Mouse (Mus musculus): ENCODE data around the gene Tspan2.

The Tspan2 gene

GRCm38 (mm10) chr3:102735031-102735558 is 766 bp downstream of the Tspan2 start:
- no peak for DNase-seq (ENCODE audit: low spot score)

DNA sequence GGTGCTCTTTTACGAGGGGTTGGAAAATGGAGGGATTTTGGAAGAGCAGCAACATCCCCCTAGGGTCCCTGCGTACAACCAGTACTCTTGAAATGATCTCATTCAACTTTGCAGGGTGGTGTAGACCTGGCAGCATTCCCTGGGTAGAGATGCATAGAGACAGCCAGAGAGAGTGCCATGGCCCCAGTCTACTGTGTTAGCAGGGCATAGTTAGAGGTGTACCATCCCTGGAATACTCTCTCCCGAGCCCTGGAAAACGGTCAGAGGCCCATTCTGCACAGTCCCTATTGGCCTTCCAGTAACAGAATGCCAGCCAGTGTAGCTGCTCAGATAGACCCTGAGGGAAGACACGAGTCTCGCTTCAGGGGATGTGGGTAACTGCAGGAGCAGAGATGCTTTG is 1.3 kb downstream of the Tspan2 start:
- DNase-seq (ENCODE audit: low spot score): no peak

DNA sequence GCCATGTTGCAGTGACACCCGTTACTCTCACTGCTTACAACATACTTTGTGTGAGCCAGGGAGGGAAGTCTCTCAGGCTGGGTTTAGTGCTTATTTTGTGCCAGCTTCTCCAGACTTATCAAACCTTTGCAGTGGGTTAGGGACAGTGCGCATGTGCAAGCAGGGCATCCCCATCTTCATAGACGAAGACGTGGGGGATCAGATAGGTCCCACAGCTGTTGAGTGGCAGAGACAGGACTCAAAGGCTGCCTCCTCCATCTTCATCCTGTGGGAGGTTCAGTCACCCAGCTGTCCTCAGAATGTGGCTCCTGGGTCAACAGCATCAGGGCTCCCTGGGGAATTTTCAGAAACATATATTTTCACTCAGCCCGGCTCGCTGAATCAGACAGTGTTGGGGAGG is 2.1 kb downstream of the Tspan2 start:
- DNase-seq (ENCODE audit: low spot score): no peak

DNA sequence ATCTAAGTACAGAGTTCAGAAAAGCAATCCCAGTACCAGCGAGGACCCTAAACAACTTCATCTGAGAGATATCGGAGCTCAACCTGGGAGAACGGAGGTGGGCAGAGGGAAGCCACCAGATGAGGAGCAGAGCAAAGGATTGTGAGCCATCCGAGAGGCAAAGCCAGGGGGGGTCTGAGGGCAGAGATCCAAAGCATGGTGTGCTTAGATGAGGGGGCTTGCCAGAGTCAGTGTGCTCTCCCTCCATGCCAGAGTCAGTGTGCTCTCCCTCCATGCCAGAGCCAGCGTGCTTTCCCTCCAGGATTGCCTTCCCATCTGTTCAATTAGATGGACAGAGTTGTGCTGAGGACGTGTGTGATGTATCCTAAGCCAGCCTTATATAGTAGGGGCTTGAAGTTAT is 2.8 kb downstream of the Tspan2 start:
- no peak for DNase-seq (ENCODE audit: low spot score)

- peak; percentile 77 for DNase-seq (ENCODE audit: low spot score)
Observed at GRCm38 (mm10) chr3:102738161-102738901, 4.0 kb downstream of the Tspan2 start.

- no peak for DNase-seq (ENCODE audit: low spot score)
Observed at GRCm38 (mm10) chr3:102738926-102739325, 4.6 kb downstream of the Tspan2 start.

DNA sequence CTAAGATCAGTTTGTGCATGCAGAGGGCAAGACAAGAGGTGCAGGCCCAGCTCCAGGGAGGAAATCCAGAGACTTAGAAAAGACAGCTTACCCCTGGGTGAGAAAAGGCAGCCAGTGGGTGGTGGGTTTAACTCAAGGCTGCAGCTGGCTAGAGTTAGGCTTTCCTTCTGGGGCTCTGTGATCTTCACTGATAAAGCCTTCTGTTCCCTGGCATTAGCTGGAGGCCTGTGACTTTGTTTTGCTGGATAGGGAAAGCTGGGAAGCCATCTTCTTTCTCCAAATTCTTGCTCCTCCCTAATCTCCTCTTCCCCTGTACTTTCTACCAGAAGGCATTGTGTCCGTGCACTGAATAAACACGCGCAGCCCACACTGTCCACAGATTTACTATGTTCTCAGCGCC is 8.4 kb downstream of the Tspan2 start:
- no peak for DNase-seq (ENCODE audit: low spot score)

DNA sequence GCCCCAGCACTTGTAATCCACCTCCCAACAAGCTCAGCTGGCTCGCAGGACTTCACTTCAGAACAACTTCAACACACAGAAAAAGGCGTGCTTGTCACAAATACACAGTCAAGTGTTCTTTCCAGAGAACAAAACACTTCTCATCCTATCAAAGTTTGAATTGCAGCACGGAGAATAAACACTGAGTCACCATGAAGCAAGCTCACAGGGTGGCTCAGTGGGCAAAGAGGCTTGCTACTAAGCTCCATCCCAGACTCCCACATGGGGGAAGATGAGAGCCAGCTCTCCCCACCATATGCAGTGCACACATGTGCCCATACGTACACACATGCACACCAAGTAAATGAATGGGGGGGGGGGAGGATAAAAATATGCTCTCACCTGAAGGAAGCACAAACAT is 8.9 kb downstream of the Tspan2 start:
- peak; percentile 86 for DNase-seq (ENCODE audit: low spot score)

DNA sequence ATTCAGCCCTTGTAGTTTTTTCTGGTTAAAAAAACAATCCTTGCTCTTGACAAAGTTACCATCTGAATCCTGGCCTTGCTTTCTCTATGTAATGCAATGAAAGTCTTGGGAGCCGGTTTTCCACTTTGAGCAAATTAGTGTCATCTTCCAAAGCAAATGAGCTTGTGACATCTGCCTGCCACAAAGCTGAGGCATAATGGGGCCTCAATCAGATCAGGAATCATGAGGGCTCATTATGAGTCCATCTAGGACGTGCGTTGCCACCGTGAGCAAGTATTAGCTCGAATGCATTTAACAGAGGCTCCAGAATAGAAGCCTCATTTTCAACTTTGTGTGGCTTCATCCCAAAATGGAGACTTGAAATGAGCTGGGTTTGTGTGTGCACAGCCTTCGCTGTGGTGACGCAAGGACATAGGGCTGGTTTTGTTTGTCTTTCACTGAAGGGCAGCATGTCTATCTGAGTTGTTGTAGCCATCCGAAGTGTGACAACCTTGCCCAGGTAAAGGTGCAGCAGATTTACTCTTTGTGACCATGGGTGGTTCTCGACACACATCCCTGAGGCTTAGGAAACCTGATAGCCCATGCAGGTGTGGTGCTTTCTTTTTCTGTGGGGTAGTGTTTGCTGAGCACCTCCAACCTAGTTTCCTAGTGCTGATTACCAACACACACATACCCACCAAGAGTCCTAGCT is 9.6 kb downstream of the Tspan2 start:
- DNase-seq (ENCODE audit: low spot score): no peak

- DNase-seq (ENCODE audit: low spot score): peak; percentile 58
Observed at GRCm38 (mm10) chr3:102744657-102745056, 10.3 kb downstream of the Tspan2 start.

- DNase-seq (ENCODE audit: low spot score): no peak
Observed at GRCm38 (mm10) chr3:102746174-102746573, 11.8 kb downstream of the Tspan2 start.

- DNase-seq (ENCODE audit: low spot score): no peak
Observed at GRCm38 (mm10) chr3:102748038-102748437, 13.7 kb downstream of the Tspan2 start.

DNA sequence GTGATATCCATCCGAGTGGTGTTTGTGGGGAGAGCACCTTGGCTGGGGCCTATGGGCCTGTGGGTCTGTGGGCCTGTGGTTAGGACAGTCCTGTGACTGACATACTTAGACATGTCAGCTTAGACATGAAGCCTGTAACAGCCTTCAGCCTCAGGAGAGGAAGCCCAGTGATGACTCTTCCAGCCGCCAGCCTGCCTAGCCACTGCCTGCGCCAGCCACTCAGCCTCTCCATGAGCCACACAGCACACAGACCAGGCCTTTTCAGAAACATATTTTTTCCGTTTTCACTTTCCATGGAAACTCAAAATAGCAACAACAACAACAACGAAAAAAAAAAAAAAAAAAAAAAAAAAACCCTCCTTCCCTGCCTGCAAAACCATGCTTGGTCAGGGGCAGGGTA is 14.4 kb downstream of the Tspan2 start:
- DNase-seq (ENCODE audit: low spot score): no peak

DNA sequence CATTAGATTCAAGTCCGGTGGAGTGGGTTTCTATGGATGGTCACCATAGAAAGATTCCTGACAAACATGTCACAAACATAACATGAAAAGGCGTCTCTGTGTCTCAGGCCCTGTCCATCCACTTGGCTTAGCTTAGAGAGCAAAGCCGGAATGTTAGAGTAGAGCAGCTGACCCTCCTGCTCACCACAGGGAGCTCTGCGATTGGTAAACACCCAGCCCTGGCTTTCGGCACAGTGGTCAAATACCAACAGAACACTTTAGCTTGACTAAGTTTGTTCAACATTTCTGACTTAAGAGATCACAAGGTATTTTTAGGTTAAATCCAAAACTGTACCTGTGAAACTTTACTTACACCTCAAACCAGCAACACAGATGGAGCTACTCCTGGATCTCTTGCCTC is 16.8 kb downstream of the Tspan2 start:
- peak; percentile 82 for DNase-seq (ENCODE audit: low spot score)

GRCm38 (mm10) chr3:102751536-102751935 is 17.2 kb downstream of the Tspan2 start:
- peak; percentile 47 for DNase-seq (ENCODE audit: low spot score)

DNA sequence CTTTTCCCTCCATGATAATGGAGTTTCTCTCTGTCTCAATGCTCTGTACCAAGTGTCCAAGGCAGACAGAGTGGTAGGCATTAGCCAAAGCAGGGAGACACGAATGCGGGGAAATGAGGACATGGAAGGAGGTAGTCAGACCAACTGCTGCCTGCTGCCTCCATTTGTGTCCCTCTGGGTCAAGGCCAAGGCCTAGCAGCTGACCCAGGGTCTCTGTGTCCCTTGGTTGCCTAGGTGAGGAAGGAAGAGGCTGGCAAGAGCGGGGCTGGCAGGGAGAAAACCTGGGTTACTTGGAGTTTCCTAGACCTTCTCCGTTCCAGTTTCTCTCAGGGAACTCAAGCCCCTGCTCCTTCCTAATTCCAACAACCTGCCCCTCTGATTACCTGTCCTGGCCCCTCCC is 17.7 kb downstream of the Tspan2 start:
- no peak for DNase-seq (ENCODE audit: low spot score)

DNA sequence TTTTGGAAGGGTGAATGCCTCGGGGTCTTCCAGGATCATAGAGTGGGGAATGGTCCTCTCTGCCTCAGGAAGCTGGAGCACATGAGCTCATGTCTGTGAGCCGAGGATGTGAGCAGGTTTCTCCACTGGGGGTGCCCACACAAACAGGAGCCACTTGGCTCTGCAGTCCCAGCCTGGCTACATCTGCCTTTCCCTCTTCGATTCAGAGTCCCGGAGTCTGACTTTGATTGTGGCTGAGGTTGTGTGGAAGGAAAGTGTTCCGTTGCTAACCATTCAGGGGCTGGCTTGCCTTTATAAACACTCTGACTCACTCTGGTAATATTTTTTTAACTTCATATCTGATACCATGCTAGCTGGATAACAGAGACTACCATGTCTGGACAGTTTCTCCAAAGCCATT is 18.1 kb downstream of the Tspan2 start:
- DNase-seq (ENCODE audit: low spot score): no peak

GRCm38 (mm10) chr3:102755801-102756200 is 21.5 kb downstream of the Tspan2 start:
- peak; percentile 47 for DNase-seq (ENCODE audit: low spot score)

DNA sequence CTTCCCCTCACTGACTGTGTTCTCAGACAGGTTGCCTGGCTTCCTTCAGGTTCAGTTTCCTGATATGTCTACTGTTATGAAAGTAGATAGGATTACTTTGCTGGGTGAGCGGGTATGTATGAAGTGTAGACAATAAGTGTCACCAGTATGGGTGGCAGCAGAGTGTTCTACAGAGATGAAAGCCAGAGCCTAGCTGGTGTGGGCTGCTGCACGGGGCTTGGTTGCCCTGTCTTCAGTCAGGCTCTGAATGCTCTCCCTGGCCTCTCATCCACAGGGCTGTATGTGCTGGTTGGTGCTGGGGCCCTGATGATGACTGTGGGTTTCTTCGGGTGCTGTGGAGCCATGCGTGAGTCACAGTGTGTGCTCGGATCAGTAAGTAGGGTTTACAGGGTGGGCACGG is 22.7 kb downstream of the Tspan2 start:
- DNase-seq (ENCODE audit: low spot score): no peak

DNA sequence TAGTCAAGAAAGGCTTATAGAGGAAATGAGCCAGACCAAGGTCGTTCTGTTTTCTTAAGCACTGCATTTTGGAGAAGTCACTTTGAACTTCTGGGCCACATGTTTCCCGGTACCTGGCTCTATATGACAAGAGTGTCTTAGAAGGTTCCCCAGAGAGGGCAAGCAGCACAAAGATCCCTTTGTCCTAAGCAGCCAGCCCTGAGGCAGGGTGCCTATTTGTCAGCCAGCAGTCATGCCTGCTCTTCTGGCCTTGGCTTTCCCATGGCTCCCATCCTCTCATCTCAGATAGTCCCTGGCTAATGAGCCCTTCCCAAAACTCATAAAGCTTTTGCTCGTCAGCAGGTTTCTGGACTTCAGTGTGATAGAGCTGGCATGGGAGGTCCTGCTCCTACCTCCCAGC is 25.9 kb downstream of the Tspan2 start:
- DNase-seq (ENCODE audit: low spot score): no peak

- no peak for DNase-seq (ENCODE audit: low spot score)
Observed at GRCm38 (mm10) chr3:102762388-102762787, 28.1 kb downstream of the Tspan2 start.

GRCm38 (mm10) chr3:102763713-102764400 is 29.5 kb downstream of the Tspan2 start:
- DNase-seq (ENCODE audit: low spot score): no peak

- no peak for DNase-seq (ENCODE audit: low spot score)
Observed at GRCm38 (mm10) chr3:102764850-102765249, 30.5 kb downstream of the Tspan2 start.

Data from lung, postnatal 25 days (tissue).